Mouse (Mus musculus) neural tube, embryonic 12.5 days (tissue): ENCODE measurements around the gene Cant1. TPM values are rescaled to one million over a fixed set of nuclear protein-coding genes. Genes with fewer than 3 reads are reported as not detected.
"Not testable (repeated sequence)": the region's sequence is repeated elsewhere in the genome, so short reads cannot be mapped to it uniquely, and the experiment has no call there.

Source experiments
- ATAC-seq: fragments of 200-750 bp; cut with Nextera tagmentation; 2 replicates; pipeline ENCODE4 v1.8.0; 2017; ENCODE audit warnings: low read depth, mild to moderate bottlenecking, moderate TSS enrichment, moderate library complexity; ENCODE audit not compliant: low FRiP score
- H3K27ac ChIP-seq: fragments of 300-500 bp; sonication (generic); 2 replicates; pipeline ENCODE4 v1.5.1; 2016
- H3K27me3 ChIP-seq: fragments of 300-500 bp; sonication (generic); replicated peaks from 2 replicates; pipeline ENCODE4 v1.6.1; 2016; ENCODE audit warnings: mild to moderate bottlenecking
- H3K36me3 ChIP-seq: fragments of 300-500 bp; sonication (generic); 2 replicates; pipeline ENCODE4 v1.6.1; 2016; ENCODE audit warnings: mild to moderate bottlenecking
- H3K4me1 ChIP-seq: fragments of 300-500 bp; sonication (generic); 2 replicates; pipeline ENCODE4 v1.6.1; 2016
- H3K4me2 ChIP-seq: fragments of 300-500 bp; sonication (generic); replicated peaks from 2 replicates; pipeline ENCODE4 v1.6.1; 2016; ENCODE audit warnings: mild to moderate bottlenecking
- H3K4me3 ChIP-seq: fragments of 300-500 bp; sonication (generic); 2 replicates; pipeline ENCODE4 v1.5.1; 2016
- H3K9ac ChIP-seq: fragments of 300-500 bp; sonication (generic); 2 replicates; pipeline ENCODE4 v1.6.1; 2016; ENCODE audit warnings: mild to moderate bottlenecking
- H3K9me3 ChIP-seq: fragments of 300-500 bp; sonication (generic); 2 replicates; pipeline ENCODE4 v1.6.1; 2016; ENCODE audit warnings: mild to moderate bottlenecking
- WGBS: fragments of 180-500 bp; shearing (Covaris S2); methylation state at CpG from one replicate; pipeline ENCODE4 v1.1.7; 2016; 5-methylcytosine and 5-hydroxymethylcytosine counted together
- polyA plus RNA-seq: library from polyadenylated mRNA; unstranded; fragments of >200 nt; fragmentation: Nextera tagmentation; extraction: Ambion mirVana; gene quantifications from 2 replicates; pipeline ENCODE4 v1.2.1, GENCODE M21; 2016

The Cant1 gene
- polyA plus RNA-seq, 1 experiment from 2014 or later, result 32.1 TPM

GRCm38 (mm10) chr11:118403183-118403582 lies 15.7 kb downstream of the Cant1 start:
- ATAC-seq, result no peak
- Histone ChIP-seq H3K4me1 (peaks cover 6% of the 10 kb centered on the region; the same call in 1 of the 2 replicates), H3K4me3 (no peak overlapping the region), H3K27me3 (no peaks in the 10 kb centered on the region), H3K36me3 (peaks cover 27% of the 10 kb centered on the region), H3K4me2 (no peak overlapping the region), H3K9me3 (no peaks in the 10 kb centered on the region), H3K27ac (no peak overlapping the region), H3K9ac (no peak overlapping the region)
- WGBS, result 87% methylated on average over 2 of the region's 2 CpGs

DNA sequence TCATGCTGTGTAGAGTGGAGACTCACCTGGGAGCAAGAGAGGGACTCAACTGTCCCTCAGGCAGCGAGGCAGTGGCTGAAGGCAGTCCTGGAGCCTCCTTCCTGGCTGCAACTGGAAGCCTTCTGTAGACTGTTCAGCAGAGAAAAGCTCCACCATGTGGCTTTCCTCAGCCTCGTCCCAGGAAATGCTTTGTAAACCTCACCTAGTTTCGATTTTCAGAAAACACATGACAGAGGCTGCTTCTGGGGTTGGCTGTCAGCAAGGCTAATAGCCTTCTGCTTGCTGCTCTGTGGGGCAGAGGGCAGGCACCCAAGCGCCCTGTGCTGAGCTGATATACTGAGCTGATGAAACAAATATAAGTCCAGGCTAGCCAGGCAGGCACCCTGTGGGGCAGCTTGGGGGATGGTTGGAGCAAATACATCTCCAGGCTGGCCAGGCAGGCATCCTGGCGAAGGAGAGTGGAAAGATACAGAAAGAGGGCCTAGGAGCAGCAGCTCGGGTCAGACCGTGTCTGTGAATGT lies 17.1 kb downstream of the Cant1 start, which contains the start of gene Lgals3bp:
Lgals3bp (minus strand) TSS at position 333 of the 521 bp plus-strand sequence.
- Histone ChIP-seq H3K9ac (no peak within 1 kb of the TSS), H3K9me3 (no peaks in the 10 kb centered on the region), H3K4me3 (no peak within 1 kb of the TSS), H3K4me1 (peaks cover 6% of the 10 kb centered on the region; the same call in 1 of the 2 replicates), H3K36me3 (peaks cover 13% of the 10 kb centered on the region), H3K27me3 (no peaks in the 10 kb centered on the region), H3K27ac (no peak within 1 kb of the TSS), H3K4me2 (no peak within 1 kb of the TSS)
- no peak for ATAC-seq
- WGBS, result 65% methylated on average over 7 of the region's 7 CpGs

DNA sequence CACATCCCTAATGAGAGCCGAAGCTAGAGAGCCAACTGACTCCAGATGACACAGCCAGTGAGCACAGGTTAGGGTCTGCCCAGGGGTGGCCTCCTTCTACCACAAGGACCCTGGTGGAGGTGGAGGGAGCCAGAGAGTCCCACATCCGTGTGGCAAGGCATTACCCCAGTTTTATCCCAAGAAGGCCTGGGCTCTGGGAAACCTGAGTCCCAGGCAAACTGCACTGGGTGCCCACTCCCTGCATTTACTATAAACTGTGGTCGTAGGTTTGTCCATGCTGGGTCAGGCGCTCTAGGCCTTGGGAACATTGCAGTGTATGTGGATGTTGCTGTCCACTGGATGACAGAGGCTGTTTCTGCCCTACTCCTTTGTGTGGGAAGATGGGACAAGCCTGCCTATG lies 17.7 kb downstream of the Cant1 start:
- no peak overlapping the region for H3K4me2 ChIP-seq
- H3K9me3 ChIP-seq, result no peaks in the 10 kb centered on the region
- H3K9ac ChIP-seq, result no peak overlapping the region
- H3K36me3 ChIP-seq, result peaks cover 7% of the 10 kb centered on the region; the same call in 1 of the 2 replicates
- H3K27me3 ChIP-seq, result no peaks in the 10 kb centered on the region
- WGBS, result 89% methylated on average over 4 of the region's 4 CpGs
- H3K27ac ChIP-seq, result no peak overlapping the region
- peaks cover 6% of the 10 kb centered on the region; the same call in 1 of the 2 replicates for H3K4me1 ChIP-seq
- no peak for ATAC-seq
- H3K4me3 ChIP-seq, result no peak overlapping the region

GRCm38 (mm10) chr11:118400566-118400936 lies 18.3 kb downstream of the Cant1 start:
- Histone ChIP-seq H3K27me3 (no peaks in the 10 kb centered on the region), H3K4me3 (no peak overlapping the region), H3K4me2 (no peak overlapping the region), H3K4me1 (peaks cover 6% of the 10 kb centered on the region; the same call in 1 of the 2 replicates), H3K27ac (no peak overlapping the region), H3K9ac (no peak overlapping the region), H3K36me3 (0 out of 2 replicates have a peak, but pooled peaks cover 2% of the 10 kb centered on the region), H3K9me3 (no peaks in the 10 kb centered on the region)
- 44% methylated on average over 6 of the region's 6 CpGs for WGBS
- no peak for ATAC-seq

GRCm38 (mm10) chr11:118399891-118400565 lies 18.9 kb downstream of the Cant1 start:
- Histone ChIP-seq H3K27ac (no peak overlapping the region), H3K4me2 (no peak overlapping the region), H3K9ac (no peak overlapping the region), H3K4me3 (no peak overlapping the region), H3K36me3 (no peaks in the 10 kb centered on the region), H3K9me3 (no peaks in the 10 kb centered on the region), H3K27me3 (no peaks in the 10 kb centered on the region), H3K4me1 (peaks cover 6% of the 10 kb centered on the region; the same call in 1 of the 2 replicates)
- no peak for ATAC-seq
- 76% methylated on average over 5 of the region's 5 CpGs for WGBS

DNA sequence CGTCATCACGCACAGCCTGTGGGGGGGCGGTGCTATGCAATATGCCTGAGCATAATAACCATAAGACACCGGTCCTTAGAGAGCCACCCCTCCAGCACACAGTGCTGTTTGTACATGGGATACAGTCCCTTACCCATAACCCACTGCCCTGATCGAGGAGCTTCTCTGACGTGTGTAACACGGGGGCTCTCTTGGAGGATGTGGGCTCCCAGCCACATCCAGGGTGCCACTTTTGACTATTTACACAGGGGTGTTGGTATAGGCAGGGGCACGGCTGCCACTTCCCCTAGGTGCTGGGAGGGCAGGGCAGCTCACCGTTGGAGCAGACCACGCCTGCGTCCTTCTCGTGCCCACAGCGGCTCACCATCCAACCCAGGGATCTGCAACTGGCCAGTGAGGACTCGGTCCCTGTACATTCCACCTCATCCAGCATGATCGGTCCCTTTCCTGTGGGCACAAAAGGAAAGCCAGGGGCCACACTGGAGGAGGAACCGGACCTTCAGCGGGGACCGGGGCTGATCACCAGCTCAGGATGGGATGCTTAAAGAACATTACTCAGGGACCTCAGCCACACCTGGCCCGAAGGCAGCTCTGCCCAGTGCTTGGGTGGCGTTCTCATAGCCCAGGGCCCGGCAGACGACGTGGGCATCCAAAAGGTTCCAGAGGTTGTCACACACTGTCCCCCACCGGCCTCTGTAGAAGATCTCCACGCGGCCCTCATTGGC lies 20.9 kb downstream of the Cant1 start:
- H3K4me3 ChIP-seq, result no peak overlapping the region
- WGBS, result 94% methylated on average over 26 of the region's 26 CpGs
- no peaks in the 10 kb centered on the region for H3K27me3 ChIP-seq
- no peak for ATAC-seq
- H3K9ac ChIP-seq, result no peak overlapping the region
- no peaks in the 10 kb centered on the region for H3K9me3 ChIP-seq
- H3K4me1 ChIP-seq, result peaks cover 8% of the 10 kb centered on the region; the same call in 1 of the 2 replicates
- H3K27ac ChIP-seq, result no peak overlapping the region
- H3K36me3 ChIP-seq, result no peaks in the 10 kb centered on the region
- H3K4me2 ChIP-seq, result no peak overlapping the region

GRCm38 (mm10) chr11:118394538-118394937 lies 24.3 kb downstream of the Cant1 start:
- ATAC-seq, result no peak
- H3K27ac ChIP-seq, result no peak overlapping the region
- no peak overlapping the region for H3K4me3 ChIP-seq
- no peaks in the 10 kb centered on the region for H3K36me3 ChIP-seq
- H3K27me3 ChIP-seq, result no peaks in the 10 kb centered on the region
- no peaks in the 10 kb centered on the region for H3K9me3 ChIP-seq
- H3K9ac ChIP-seq, result no peak overlapping the region
- H3K4me2 ChIP-seq, result no peak overlapping the region
- 58% methylated on average over 6 of the region's 6 CpGs for WGBS
- 0 out of 2 replicates have a peak, but pooled peaks cover 2% of the 10 kb centered on the region for H3K4me1 ChIP-seq

- Histone ChIP-seq H3K27me3 (no peaks in the 10 kb centered on the region), H3K27ac (no peak overlapping the region), H3K9ac (no peak overlapping the region), H3K4me1 (0 out of 2 replicates have a peak, but pooled peaks cover 2% of the 10 kb centered on the region), H3K4me3 (no peak overlapping the region), H3K4me2 (no peak overlapping the region), H3K36me3 (no peaks in the 10 kb centered on the region), H3K9me3 (no peaks in the 10 kb centered on the region)
- ATAC-seq, result no peak
- WGBS, result 74% methylated on average over 5 of the region's 5 CpGs
These were observed 24.9 kb downstream of the Cant1 start for GRCm38 (mm10) chr11:118393991-118394390.

DNA sequence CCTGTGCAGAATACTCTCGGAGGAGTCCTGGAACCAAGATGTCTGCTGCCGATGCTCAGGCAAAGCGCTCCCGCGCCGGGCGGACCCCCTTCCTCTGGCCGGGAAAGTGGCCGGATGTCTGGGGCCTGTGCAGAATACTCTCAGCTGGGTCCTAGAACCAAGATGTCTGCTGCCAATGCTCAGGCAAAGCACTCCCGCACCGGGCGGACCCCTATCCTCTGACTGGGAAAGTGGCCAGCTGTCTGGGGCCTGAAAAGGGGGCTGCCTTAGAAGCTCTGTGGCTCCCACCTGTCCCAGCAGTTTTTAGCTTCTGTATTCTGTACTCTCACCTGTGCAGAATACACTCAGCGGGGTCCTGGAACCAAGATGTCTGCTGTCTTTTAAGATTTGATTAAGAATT lies 31.1 kb downstream of the Cant1 start:
- not testable (repeated sequence) for H3K27me3 ChIP-seq, H3K4me2 ChIP-seq, H3K27ac ChIP-seq, H3K4me3 ChIP-seq, H3K9ac ChIP-seq, H3K36me3 ChIP-seq, ATAC-seq, H3K9me3 ChIP-seq, H3K4me1 ChIP-seq
- WGBS, result 94% methylated on average over 13 of the region's 13 CpGs

- no peak overlapping the region for H3K27ac ChIP-seq
- WGBS, result 47% methylated on average over 11 of the region's 11 CpGs
- no peaks in the 10 kb centered on the region for H3K9me3 ChIP-seq
- no peak overlapping the region for H3K4me3 ChIP-seq
- no peaks in the 10 kb centered on the region for H3K27me3 ChIP-seq
- H3K36me3 ChIP-seq, result no peaks in the 10 kb centered on the region
- no peak overlapping the region for H3K9ac ChIP-seq
- H3K4me2 ChIP-seq, result no peak overlapping the region
- H3K4me1 ChIP-seq, result peaks cover 9% of the 10 kb centered on the region; the same call in 1 of the 2 replicates
- no peak for ATAC-seq
These were observed 39.5 kb downstream of the Cant1 start for GRCm38 (mm10) chr11:118379251-118380009.

- Histone ChIP-seq H3K27ac (no peak overlapping the region), H3K9ac (no peak overlapping the region), H3K9me3 (no peaks in the 10 kb centered on the region), H3K4me1 (peaks cover 9% of the 10 kb centered on the region; the same call in 1 of the 2 replicates), H3K4me2 (no peak overlapping the region), H3K36me3 (no peaks in the 10 kb centered on the region), H3K4me3 (no peak overlapping the region), H3K27me3 (no peaks in the 10 kb centered on the region)
- no peak for ATAC-seq
- WGBS, result 83% methylated on average over 6 of the region's 6 CpGs
These were observed 40.2 kb downstream of the Cant1 start for GRCm38 (mm10) chr11:118378656-118379055.

DNA sequence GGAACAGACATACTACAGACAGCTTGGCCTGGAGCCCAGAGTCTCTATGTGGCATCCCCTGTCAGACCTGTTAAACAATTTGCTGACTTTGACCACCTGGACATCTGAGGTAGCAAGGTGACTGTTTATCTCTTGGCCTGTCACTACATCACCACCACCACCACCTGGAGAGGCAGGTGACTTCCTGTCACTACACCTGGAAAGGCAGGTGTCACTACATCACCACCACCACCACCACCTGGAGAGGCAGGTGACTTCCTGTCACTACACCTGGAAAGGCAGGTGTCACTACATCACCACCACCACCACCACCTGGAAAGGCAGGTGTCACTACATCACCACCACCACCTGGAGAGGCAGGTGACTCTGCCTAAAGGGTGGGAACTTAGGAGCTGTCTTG lies 42.6 kb downstream of the Cant1 start:
- not testable (repeated sequence) for H3K27me3 ChIP-seq, ATAC-seq, H3K4me1 ChIP-seq

More for the DNA sequence above, 42.6 kb downstream of the Cant1 start:
- H3K9ac ChIP-seq, H3K4me3 ChIP-seq, H3K4me2 ChIP-seq, H3K9me3 ChIP-seq, H3K27ac ChIP-seq, H3K36me3 ChIP-seq: not testable (repeated sequence)
